Mouse (Mus musculus): ENCODE results near the gene Gng2.
"Not testable (repeated sequence)": the region's sequence is repeated elsewhere in the genome, so short reads cannot be mapped to it uniquely, and the experiment has no call there.

Gng2 gene

DNA sequence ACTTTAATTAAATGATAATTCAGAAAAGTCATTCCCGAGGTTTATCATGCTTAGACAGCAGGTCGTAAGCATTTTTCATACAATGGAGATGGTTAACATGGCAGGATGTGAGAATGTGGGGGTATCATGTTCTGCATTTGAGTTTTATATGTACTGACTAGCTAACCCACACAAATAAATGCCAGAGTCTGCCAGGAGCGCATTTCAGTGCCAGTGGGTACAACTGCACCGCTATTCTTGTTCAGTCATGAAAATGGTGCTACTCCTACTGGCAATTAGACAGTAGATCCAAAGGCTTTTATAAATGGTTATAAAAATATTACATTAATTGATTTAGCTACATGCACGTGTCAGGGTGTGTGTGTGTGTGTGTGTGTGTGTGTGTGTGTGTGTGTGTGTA lies 38.9 kb downstream of the Gng2 start:
- no peak for DNase-seq (ENCODE audit: low read depth)

DNA sequence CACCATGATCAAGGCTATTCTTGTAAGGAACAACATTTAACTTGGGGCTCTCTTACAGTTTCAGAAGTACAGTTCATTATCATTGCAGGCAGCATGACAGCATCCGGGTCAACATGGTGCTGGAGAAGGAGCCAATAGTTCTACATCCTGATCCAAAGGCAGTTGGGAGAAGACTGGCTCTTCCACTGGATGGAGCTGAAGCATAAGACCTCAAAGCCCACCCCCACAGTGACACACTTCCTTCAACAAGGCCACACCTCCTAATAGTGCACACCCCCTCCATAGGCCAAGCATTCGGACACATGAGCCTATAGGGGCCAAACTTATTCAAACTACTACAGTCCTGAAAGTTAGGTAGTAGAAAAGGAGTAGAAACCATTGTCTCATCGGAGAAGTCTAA lies 42.3 kb downstream of the Gng2 start:
- DNase-seq (ENCODE audit: low read depth): no peak

GRCm38 (mm10) chr14:19933314-19933713 lies 44.1 kb downstream of the Gng2 start:
- DNase-seq (ENCODE audit: low read depth): no peak

- DNase-seq (ENCODE audit: low read depth): no peak
Observed at GRCm38 (mm10) chr14:19927879-19928278, 49.5 kb downstream of the Gng2 start.

DNA sequence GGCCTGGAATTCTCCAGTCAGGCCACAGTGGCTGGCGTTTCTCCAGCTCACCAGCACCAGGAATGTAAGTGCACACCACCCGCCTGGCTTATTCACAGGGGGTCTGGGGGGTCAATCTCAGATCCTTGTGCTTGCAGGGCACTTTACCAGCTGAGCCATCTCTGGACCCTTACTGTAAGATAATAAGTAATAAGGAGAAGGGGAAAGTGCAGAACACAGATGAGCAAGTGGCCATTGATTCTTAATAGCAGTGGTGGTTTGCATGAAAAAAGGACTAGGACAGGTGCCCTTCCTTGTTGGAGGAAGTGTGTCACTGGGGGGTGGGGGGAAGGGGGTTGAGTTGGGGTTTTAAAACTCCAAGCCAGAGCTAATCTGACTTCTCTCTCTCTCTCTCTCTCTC lies 50.3 kb downstream of the Gng2 start:
- DNase-seq (ENCODE audit: low read depth): no peak

- no peak for DNase-seq (ENCODE audit: low read depth)
Observed at GRCm38 (mm10) chr14:19926312-19926711, 51.1 kb downstream of the Gng2 start.

DNA sequence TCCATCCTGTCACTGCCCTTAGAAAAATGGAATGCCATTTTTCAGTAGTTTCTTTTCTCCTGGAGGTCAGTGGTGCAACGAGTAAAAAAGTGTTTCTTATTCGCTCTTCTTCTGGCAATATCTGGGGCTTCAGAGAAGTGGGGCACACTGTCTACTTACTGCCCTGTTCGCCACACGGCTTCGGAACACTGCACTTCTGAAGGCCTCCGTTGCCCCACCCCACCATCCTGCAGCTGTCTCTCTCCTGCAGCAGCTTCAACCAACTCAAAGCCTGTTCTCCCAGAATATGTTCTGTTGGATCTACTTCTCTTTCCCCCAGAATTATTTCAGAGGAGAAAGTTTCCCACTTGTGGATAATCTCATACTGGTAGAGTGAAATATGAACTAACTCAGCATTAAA lies 52.3 kb downstream of the Gng2 start:
- DNase-seq (ENCODE audit: low read depth): no peak

GRCm38 (mm10) chr14:19924086-19924485 lies 53.3 kb downstream of the Gng2 start:
- DNase-seq (ENCODE audit: low read depth): no peak

DNA sequence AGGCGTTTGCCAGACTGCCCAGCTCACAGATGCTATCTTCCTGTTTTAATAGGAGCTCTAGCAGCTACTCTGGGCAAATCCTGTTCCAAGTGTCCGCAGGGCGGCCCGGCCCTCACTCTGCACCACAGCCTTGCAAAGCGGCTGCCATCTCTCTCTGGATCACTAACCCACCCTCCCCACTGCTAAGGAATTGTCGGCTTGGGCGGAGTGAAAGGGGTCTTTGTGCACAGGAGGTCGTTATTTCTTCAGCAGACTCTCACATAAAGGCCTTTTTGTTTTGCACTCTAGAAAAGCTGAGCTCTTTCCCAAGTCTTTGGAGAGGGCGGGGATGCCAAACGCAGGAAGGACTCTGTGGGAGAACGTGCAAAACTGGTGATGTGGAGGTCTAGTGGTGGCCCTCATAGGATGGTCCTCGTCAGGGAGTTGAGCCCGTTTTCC lies 57.2 kb downstream of the Gng2 start:
- DNase-seq (ENCODE audit: low read depth): no peak

GRCm38 (mm10) chr14:19919789-19920188 lies 57.6 kb downstream of the Gng2 start:
- no peak for DNase-seq (ENCODE audit: low read depth)

GRCm38 (mm10) chr14:19917534-19917933 lies 59.9 kb downstream of the Gng2 start:
- no peak for DNase-seq (ENCODE audit: low read depth)

DNA sequence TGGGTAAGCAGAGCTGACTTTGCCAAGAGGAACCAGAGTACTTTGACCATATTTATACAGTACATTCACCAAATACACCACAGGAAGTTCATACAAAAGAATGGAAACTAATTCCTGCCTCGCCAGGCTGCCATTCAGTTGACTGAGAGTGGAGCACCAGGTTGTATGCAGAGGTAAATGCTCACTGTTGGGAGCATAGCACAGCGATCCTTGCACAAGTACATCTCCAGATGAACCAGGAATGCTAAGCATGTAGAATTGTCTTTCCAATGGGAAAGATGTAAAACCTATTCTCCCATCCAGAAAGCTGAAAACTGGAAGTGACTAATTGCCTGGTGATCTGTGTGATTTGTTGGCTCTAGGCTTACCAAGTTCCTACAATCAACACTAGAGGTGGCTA lies 61.1 kb downstream of the Gng2 start:
- no peak for DNase-seq (ENCODE audit: low read depth)

DNA sequence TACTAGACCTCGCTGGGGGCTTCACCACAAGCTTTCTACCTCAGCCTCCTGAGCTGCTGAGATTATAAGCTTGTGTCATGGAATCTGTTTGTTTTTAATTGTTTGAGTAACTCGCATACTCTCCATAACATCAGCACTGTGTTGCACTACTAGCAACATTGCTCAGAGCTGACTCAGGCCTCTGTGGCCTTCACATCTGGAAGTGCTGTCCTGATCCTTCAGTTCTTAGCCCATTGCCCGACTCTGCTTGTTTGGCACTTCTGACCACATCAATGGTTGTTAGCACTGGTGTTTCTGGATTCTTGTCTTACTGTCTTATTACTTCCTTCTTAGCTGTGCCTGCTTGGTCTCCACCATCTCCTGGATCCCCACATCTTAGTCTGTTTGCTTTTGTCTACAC lies 64.5 kb downstream of the Gng2 start:
- DNase-seq (ENCODE audit: low read depth): no peak

GRCm38 (mm10) chr14:19905615-19906014 lies 71.8 kb downstream of the Gng2 start:
- no peak for DNase-seq (ENCODE audit: low read depth)

- DNase-seq (ENCODE audit: low read depth): no peak
Observed at GRCm38 (mm10) chr14:19904821-19905220, 72.6 kb downstream of the Gng2 start.

GRCm38 (mm10) chr14:19904031-19904430 lies 73.4 kb downstream of the Gng2 start:
- no peak for DNase-seq (ENCODE audit: low read depth)

- no peak for DNase-seq (ENCODE audit: low read depth)
Observed at GRCm38 (mm10) chr14:19900492-19900891, 76.9 kb downstream of the Gng2 start.

DNA sequence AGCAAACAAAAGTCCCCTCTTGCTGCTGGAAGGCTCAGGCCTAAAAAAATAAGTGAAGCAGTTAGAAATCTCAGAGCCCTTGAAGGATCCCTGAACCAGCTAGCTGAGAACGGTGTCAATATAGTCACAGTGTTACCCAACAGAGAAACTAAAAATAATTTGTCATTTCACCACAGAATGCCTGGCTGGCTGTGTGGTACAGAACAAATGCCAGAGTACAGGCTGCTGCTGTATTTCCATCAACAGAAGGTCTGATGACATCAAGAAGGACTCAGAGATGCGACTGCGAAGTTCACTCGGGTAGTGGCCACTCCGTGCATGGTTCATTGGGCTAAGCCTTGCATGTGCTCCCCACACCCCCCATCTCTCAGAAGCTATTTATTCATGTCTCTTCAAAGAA lies 89.9 kb downstream of the Gng2 start:
- no peak for DNase-seq (ENCODE audit: low read depth)

DNA sequence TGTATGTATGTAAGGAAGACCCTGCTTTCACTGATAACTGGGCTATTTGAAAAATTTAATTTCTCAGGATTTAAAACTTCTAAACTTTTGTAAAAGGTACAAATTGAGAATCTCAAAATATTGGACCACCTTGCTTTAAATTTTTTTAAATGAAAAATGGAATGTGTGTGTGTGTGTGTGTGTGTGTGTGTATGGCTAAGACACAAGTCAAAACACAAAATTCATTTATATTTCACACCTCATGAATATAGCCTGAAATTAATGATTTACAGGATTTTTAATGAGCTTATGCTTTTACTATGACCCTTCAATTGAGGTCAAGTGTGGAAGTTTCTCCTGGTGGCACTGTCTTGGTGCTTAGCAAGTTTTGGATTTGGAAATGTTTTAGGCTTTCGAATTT lies 93.0 kb downstream of the Gng2 start:
- DNase-seq (ENCODE audit: low read depth): not testable (repeated sequence)

DNA sequence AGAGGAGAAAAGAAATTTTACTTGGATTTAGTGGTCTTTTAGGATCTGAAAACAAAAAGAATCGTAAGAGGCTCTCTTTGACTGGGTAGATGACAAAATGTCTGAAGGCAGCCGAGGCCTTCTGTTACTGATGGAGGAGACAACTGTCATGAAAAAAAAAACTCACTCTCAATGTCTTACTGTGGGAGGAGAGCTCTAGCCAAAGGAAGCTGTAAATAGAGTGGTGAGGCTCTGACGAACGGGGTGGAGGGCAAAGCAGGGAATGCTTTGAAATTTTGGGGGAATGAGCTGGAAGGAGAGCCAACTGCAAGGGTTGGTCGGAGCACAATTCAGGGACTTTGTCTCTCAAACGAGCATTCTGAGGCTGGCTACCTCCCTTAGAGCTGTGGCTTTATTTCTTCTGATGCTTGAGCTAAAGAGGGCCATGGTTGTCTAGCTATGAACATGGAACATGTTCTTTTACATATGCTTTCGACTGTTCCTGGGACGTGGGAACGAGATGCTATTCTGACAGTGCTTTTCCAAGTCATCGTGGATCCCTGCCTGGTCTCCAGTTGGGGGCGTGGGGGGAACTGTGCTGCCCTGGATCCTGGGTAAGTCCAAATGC lies 103.1 kb downstream of the Gng2 start:
- no peak for DNase-seq (ENCODE audit: low read depth)

DNA sequence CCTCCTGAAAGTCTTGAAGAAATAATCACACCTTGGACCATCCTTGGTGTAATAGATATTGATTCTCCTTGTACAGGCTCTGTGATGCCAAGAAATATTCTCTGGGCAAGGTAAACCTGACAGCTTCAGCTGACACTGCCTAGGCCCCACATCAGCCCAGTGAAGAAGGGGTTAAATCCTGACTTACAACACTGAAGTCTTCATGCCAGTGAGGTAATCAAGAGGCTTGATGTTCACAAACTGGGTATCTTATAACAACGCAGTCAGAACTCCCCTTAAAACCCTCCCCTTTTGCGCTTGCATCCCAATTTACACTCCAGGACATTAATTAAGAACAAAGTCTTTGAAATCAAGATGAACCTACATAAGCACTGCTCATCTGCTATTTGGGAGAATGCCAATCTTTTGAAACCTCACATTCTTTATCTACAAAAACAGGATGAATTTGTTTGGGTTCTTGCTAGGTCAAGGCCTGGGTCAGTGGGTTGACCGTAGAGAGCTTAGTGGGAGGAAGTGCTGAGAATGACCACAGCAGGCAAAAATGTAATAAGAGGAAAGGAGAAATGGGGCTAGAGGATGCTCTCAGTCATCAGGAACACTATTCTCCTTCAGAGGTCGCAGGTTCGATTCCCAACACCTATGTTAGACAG lies 110.0 kb downstream of the Gng2 start:
- no peak for DNase-seq (ENCODE audit: low read depth)

GRCm38 (mm10) chr14:19865121-19865520 lies 112.3 kb downstream of the Gng2 start:
- DNase-seq (ENCODE audit: low read depth): not testable (repeated sequence)

GRCm38 (mm10) chr14:19861311-19862080 lies 115.9 kb downstream of the Gng2 start:
- DNase-seq (ENCODE audit: low read depth): no peak
